Mouse (Mus musculus) kidney, adult 8-10 months (tissue): ENCODE measurements around the gene Olfr1311.
A peak's percentile ranks its signal among the peaks of the same experiment; 100 is the strongest.

Source experiments
- DNase-seq, 2 experiments: peaks; one replicate each; pipeline ENCODE4 v3.0.0; 2022

Gene Olfr1311

GRCm38 (mm10) chr2:112024312-112024711 lies at the start of gene Olfr1311:
TSS of gene Olfr1311 (minus strand) at chr2:112024412.
- no peak for DNase-seq

- DNase-seq = no peak
Observed at GRCm38 (mm10) chr2:112050138-112050537, 25.9 kb upstream of the Olfr1311 start, which contains the start of gene Olfr1312. TSS of gene Olfr1312 (minus strand) at chr2:112050238.

- peak in 1 of 2 experiments; percentile 17 for DNase-seq
Observed at GRCm38 (mm10) chr2:112026971-112027370, 2.8 kb upstream of the Olfr1311 start.

GRCm38 (mm10) chr2:112014900-112015299 lies 9.3 kb downstream of the Olfr1311 start:
- DNase-seq = no peak

DNA sequence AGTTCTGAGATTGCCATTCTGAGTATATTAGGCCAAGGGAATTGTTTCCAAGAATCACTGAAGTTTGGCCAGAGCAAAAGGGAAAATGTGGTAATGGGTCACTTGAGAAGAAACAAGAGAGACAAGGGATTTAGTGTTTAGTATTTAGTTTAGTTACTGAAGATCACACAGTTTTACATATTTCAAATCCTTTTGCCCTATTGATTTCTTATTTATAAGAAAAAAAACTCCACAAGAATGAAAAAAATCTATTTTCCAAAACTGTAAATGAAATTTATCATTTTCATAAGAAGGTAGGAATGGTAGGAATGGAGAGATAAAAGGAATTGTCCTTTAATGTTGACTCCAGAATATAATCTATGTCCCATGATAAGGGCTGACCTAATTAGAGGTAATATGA lies 11.6 kb downstream of the Olfr1311 start, which contains the start of gene Olfr1310:
TSS of gene Olfr1310 (minus strand) at position 101 of the 400 bp plus-strand sequence.
- no peak for DNase-seq

DNA sequence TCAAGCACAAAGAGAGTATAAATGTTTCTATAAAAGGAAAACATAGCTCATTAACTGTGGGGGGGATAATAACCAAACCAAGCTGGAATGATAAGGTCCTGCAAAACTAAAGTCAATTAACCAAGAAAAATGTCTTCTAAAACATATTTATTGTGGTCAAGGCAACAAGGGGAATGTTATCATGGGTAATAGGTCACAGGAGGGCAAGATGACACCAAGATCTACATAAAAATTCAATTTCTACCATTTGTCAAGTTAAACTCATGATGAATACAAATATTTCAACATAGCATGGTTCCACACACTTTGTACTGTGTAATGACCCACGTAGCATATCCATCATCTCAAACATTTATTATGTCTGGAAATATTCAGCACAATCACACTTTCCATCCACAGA lies 34.0 kb downstream of the Olfr1311 start, which contains the start of gene Olfr1309:
TSS of gene Olfr1309 (minus strand) at position 101 of the 400 bp plus-strand sequence.
- DNase-seq = no peak
